Mouse (Mus musculus) embryo, embryonic 11 days (tissue): ENCODE data around the gene Dnmt1.
"Not testable (repeated sequence)": the region's sequence is repeated elsewhere in the genome, so short reads cannot be mapped to it uniquely, and the experiment has no call there.

Experiments used
- DNase-seq: peaks from one replicate; pipeline ENCODE4 v3.0.0-alpha.2; 2015

The Dnmt1 gene

GRCm38 (mm10) chr9:20959430-20959938 lies at the start of gene Dnmt1:
Dnmt1 (minus strand) TSS chr9:20959888.
- no peak for DNase-seq

- no peak for DNase-seq
Measured at GRCm38 (mm10) chr9:21008007-21008406, 48.3 kb upstream of the Dnmt1 start.

- no peak for DNase-seq
Measured at GRCm38 (mm10) chr9:21007313-21007952, 47.7 kb upstream of the Dnmt1 start.

GRCm38 (mm10) chr9:21002627-21003551 lies 43.2 kb upstream of the Dnmt1 start, which contains the start of gene Mrpl4:
Mrpl4 (plus strand) TSS chr9:21002738.
- DNase-seq: peak; percentile 94

- DNase-seq: no peak
Measured at GRCm38 (mm10) chr9:21002270-21002626, 42.6 kb upstream of the Dnmt1 start.

- no peak for DNase-seq
Measured at GRCm38 (mm10) chr9:21001651-21002200, 42.0 kb upstream of the Dnmt1 start.

- DNase-seq: peak; percentile 57
Measured at GRCm38 (mm10) chr9:21000811-21001210, 41.1 kb upstream of the Dnmt1 start.

- not testable (repeated sequence) for DNase-seq
Measured at GRCm38 (mm10) chr9:20998337-20998736, 38.6 kb upstream of the Dnmt1 start.

GRCm38 (mm10) chr9:20997065-20997464 lies 37.4 kb upstream of the Dnmt1 start:
- DNase-seq: no peak

GRCm38 (mm10) chr9:20995069-20995468 lies 35.4 kb upstream of the Dnmt1 start:
- DNase-seq: no peak

- no peak for DNase-seq
Measured at GRCm38 (mm10) chr9:20993165-20993898, 33.6 kb upstream of the Dnmt1 start.

GRCm38 (mm10) chr9:20991587-20991986 lies 31.9 kb upstream of the Dnmt1 start:
- no peak for DNase-seq

GRCm38 (mm10) chr9:20990861-20991260 lies 31.2 kb upstream of the Dnmt1 start:
- peak; percentile 58 for DNase-seq

GRCm38 (mm10) chr9:20987953-20988352 lies 28.3 kb upstream of the Dnmt1 start:
- DNase-seq: no peak

- DNase-seq: no peak
Measured at GRCm38 (mm10) chr9:20986952-20987686, 27.4 kb upstream of the Dnmt1 start.

GRCm38 (mm10) chr9:20983169-20983568 lies 23.5 kb upstream of the Dnmt1 start:
- no peak for DNase-seq

- DNase-seq: no peak
Measured at GRCm38 (mm10) chr9:20982171-20982570, 22.5 kb upstream of the Dnmt1 start.

GRCm38 (mm10) chr9:20979769-20980168 lies 20.1 kb upstream of the Dnmt1 start:
- no peak for DNase-seq

- no peak for DNase-seq
Measured at GRCm38 (mm10) chr9:20979181-20979580, 19.5 kb upstream of the Dnmt1 start.

GRCm38 (mm10) chr9:20978409-20979095 lies 18.9 kb upstream of the Dnmt1 start:
- no peak for DNase-seq

GRCm38 (mm10) chr9:20976961-20977689 lies 17.4 kb upstream of the Dnmt1 start:
- no peak for DNase-seq
